Comparison of ENCODE assay signal across 8 mouse cellular contexts in the genomic region with DNA sequence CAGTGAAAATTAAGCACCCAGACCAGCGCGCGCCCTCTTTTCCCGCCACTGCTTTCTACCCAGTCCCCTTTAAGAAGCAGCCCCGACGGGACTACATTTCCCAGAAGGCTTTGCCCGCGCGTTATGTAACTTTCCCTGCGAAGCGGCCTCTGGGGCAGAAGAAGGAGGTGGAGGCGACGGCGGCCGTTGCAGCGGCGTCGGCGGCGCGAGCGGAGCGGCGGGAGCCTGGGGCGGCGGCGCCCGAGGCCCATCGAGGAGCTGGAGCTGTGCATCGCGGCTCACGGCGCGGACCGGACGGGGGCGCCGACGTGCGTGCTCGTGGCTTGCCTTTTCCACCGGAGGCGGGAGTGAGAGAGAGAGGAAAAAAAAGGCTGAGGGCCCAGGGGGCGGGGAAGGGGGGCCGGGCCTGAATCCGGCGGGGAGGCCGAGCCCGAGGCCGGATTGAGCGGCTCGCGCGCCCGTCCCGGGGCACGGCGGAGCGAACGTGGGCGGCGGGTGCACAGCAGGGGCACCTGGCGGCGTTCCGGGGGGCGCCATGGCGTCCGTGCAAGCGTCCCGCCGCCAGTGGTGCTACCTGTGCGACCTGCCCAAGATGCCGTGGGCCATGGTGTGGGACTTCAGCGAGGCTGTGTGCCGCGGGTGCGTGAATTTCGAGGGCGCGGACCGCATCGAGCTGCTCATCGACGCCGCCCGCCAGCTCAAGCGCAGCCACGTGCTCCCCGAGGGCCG. TPM values are rescaled to one million over a fixed set of nuclear protein-coding genes. Genes with fewer than 3 reads are reported as not detected.
DNase-seq lines count a peak whose midpoint lies in the region; ATAC-seq and TF ChIP-seq lines count a peak whose summit lies in the region.

A gene (plus strand): TSS at position 143 of the 729 bp plus-strand sequence.

- TF ChIP-seq CTCF in bone marrow, adult 2 months (IDR thresholded peaks at IDR 0.05; ENCODE audit: control insufficient read depth, insufficient read depth, low read length) = no peak
- TF ChIP-seq CTCF in midbrain, postnatal 0 days (IDR thresholded peaks at IDR 0.05) = no peak; the same call in 1 of the 2 replicates

- peak within 1 kb of the TSS; percentile 79 for H3K9ac ChIP-seq in embryonic facial prominence, embryonic 15.5 days
- H3K9ac ChIP-seq in limb, embryonic 14.5 days (ENCODE audit: low read depth, low read length, severe bottlenecking) = peak within 1 kb of the TSS; percentile 88
- peak within 1 kb of the TSS; percentile 91 for H3K9ac ChIP-seq in midbrain, postnatal 0 days (replicated peaks; ENCODE audit: low read length, poor library complexity, severe bottlenecking)

- no peaks in the 10 kb centered on the region for H3K9me3 ChIP-seq in embryonic facial prominence, embryonic 15.5 days (replicated peaks)
- no peaks in the 10 kb centered on the region for H3K9me3 ChIP-seq in limb, embryonic 14.5 days (ENCODE audit: control insufficient read depth, low read length)
- H3K9me3 ChIP-seq in midbrain, postnatal 0 days (ENCODE audit: low read length) = no peaks in the 10 kb centered on the region

- H3K36me3 ChIP-seq in embryonic facial prominence, embryonic 15.5 days = peaks cover 22% of the 10 kb centered on the region
- H3K36me3 ChIP-seq in limb, embryonic 14.5 days (ENCODE audit: control insufficient read depth, insufficient read depth, low read length) = peaks cover 43% of the 10 kb centered on the region
- H3K36me3 ChIP-seq in midbrain, postnatal 0 days (ENCODE audit: insufficient read depth, low read length) = peaks cover 22% of the 10 kb centered on the region

- ATAC-seq in embryonic facial prominence, embryonic 15.5 days (ENCODE audit: insufficient number of reproducible peaks, low FRiP score, low TSS enrichment, low read depth) = peak; percentile 76
- ATAC-seq in limb, embryonic 14.5 days (ENCODE audit: low FRiP score, low read depth) = peak; percentile 79
- peak; percentile 72 for ATAC-seq in midbrain, postnatal 0 days (ENCODE audit: low FRiP score)

- peak; percentile 81; the same call in 1 of the 2 replicates for TF ChIP-seq POLR2A in bone marrow, adult 2 months (IDR thresholded peaks at IDR 0.05; ENCODE audit: borderline replicate concordance, control insufficient read depth, low read depth, low read length)
- peak; percentile 81; the same call in 1 of the 2 replicates for TF ChIP-seq POLR2A in limb, embryonic 14.5 days (IDR thresholded peaks at IDR 0.05; ENCODE audit: borderline replicate concordance, extremely low read depth, insufficient read depth, insufficient read length)

- peak within 1 kb of the TSS; percentile 90 for H3K27ac ChIP-seq in bone marrow, adult 2 months (ENCODE audit: control insufficient read depth, insufficient read depth, low read depth, low read length, poor library complexity)
- H3K27ac ChIP-seq in embryonic facial prominence, embryonic 15.5 days (replicated peaks) = peak within 1 kb of the TSS; percentile 95
- H3K27ac ChIP-seq in limb, embryonic 14.5 days (replicated peaks; ENCODE audit: low read depth, low read length) = peak within 1 kb of the TSS; percentile 93
- peak within 1 kb of the TSS; percentile 91 for H3K27ac ChIP-seq in midbrain, postnatal 0 days (ENCODE audit: low read depth, low read length)

- under 1% methylated on average over 86 of the region's 90 CpGs for WGBS in bone marrow, adult 2 months
- WGBS in embryonic facial prominence, embryonic 15.5 days = under 1% methylated on average over 89 of the region's 90 CpGs
- WGBS in limb, embryonic 14.5 days = under 1% methylated on average over 62 of the region's 90 CpGs
- under 1% methylated on average over 47 of the region's 90 CpGs for WGBS in midbrain, postnatal 0 days

- H3K4me2 ChIP-seq in embryonic facial prominence, embryonic 15.5 days (replicated peaks) = peak within 1 kb of the TSS; percentile 97
- H3K4me2 ChIP-seq in limb, embryonic 14.5 days (replicated peaks; ENCODE audit: low read depth, low read length, severe bottlenecking) = peak within 1 kb of the TSS; percentile 97
- peak within 1 kb of the TSS; percentile 95 for H3K4me2 ChIP-seq in midbrain, postnatal 0 days (ENCODE audit: low read depth, low read length, poor library complexity, severe bottlenecking)

- no peaks in the 10 kb centered on the region for H3K27me3 ChIP-seq in embryonic facial prominence, embryonic 15.5 days
- no peaks in the 10 kb centered on the region for H3K27me3 ChIP-seq in limb, embryonic 14.5 days (ENCODE audit: control insufficient read depth, insufficient read depth, low read length)
- no peaks in the 10 kb centered on the region for H3K27me3 ChIP-seq in midbrain, postnatal 0 days (ENCODE audit: insufficient read depth, low read length)

- H3K4me3 ChIP-seq in bone marrow, adult 2 months (replicated peaks; ENCODE audit: control insufficient read depth, low read depth, low read length) = peak within 1 kb of the TSS; percentile 82
- H3K4me3 ChIP-seq in embryonic facial prominence, embryonic 15.5 days (replicated peaks) = peak within 1 kb of the TSS; percentile 68
- H3K4me3 ChIP-seq in limb, embryonic 14.5 days (replicated peaks; ENCODE audit: low read length) = peak within 1 kb of the TSS; percentile 92
- H3K4me3 ChIP-seq in midbrain, postnatal 0 days (ENCODE audit: low read depth, low read length) = peak within 1 kb of the TSS; percentile 80

- H3K4me1 ChIP-seq in bone marrow, adult 2 months (ENCODE audit: control insufficient read depth, insufficient read depth, low read length) = no peaks in the 10 kb centered on the region; the same call in 1 of the 2 replicates
- peaks cover 67% of the 10 kb centered on the region for H3K4me1 ChIP-seq in embryonic facial prominence, embryonic 15.5 days
- H3K4me1 ChIP-seq in limb, embryonic 14.5 days (ENCODE audit: control insufficient read depth, insufficient read depth, low read length) = peaks cover 34% of the 10 kb centered on the region
- H3K4me1 ChIP-seq in midbrain, postnatal 0 days (ENCODE audit: insufficient read depth, low read length) = peaks cover 14% of the 10 kb centered on the region

- peak; percentile 95 for DNase-seq in 416B (ENCODE audit: low read depth)
- DNase-seq in heart, adult 8-10 months (ENCODE audit: low spot score) = peak; percentile 96
- DNase-seq in kidney, adult 9 months = peak; percentile 97
- DNase-seq in limb, embryonic 14.5 days (ENCODE audit: low spot score) = peak; percentile 97
- peak; percentile 97 for DNase-seq in midbrain, postnatal 0 days (ENCODE audit: low spot score)
- peak; percentile 81 to 87 for DNase-seq in spleen, postnatal 14 days (ENCODE audit: low spot score in 2 of 2)

RNA-seq across cellular contexts. Expression of the gene that starts here (rescaled TPM):
- 6.8 and 7.3 TPM in 2 replicates for polyA plus RNA-seq in bone marrow, adult 2 months (2011; ENCODE audit: insufficient read depth, insufficient read length, low replicate concordance, missing spikeins)
- polyA plus RNA-seq in embryonic facial prominence, embryonic 15.5 days (2015; fragmentation: Nextera tagmentation; extraction: Ambion mirVana) = 31.1 and 32.2 TPM in 2 replicates
- 10 to 100 TPM; 20.6 to 24.3 (median 22.9) TPM for total RNA-seq in heart, adult 8-10 months (2022)
- 36.1 and 46.8 TPM in 2 replicates for polyA plus RNA-seq in limb, embryonic 14.5 days (2012; rRNA removed)
- polyA plus RNA-seq in limb, embryonic 14.5 days (2014; fragmentation: Nextera tagmentation; extraction: Ambion mirVana) = 34.2 and 37.3 TPM in 2 replicates
- 115 and 133 TPM in 2 replicates for total RNA-seq in midbrain, postnatal 0 days (2014; rRNA removed)
- 25.6 and 26.1 TPM in 2 replicates for polyA plus RNA-seq in midbrain, postnatal 0 days (2015; fragmentation: Nextera tagmentation; extraction: Ambion mirVana)

Comparison
In these comparisons a context has a peak if more than half of its experiments do, and no peak if none do; other contexts are left out.
1. Peak in every context shown above with its lines: DNase-seq, ATAC-seq, H3K4me3 ChIP-seq and H3K27ac ChIP-seq.